Mouse (Mus musculus) neural tube, embryonic 14.5 days (tissue): Measurements from ENCODE around the gene Saa2. TPM values are rescaled to one million over a fixed set of nuclear protein-coding genes. Genes with fewer than 3 reads are reported as not detected.

Source experiments
- ATAC-seq: fragments of 200-750 bp; cut with Nextera tagmentation; 2 replicates; pipeline ENCODE4 v1.8.0; 2017; ENCODE audit warnings: low read depth, mild to moderate bottlenecking, moderate TSS enrichment, moderate library complexity
- H3K27ac ChIP-seq: fragments of 300-500 bp; sonication (generic); 2 replicates; pipeline ENCODE4 v1.5.1; 2014; ENCODE audit warnings: low read depth, mild to moderate bottlenecking, control low read depth, low read length, moderate library complexity, mixed read lengths
- H3K27me3 ChIP-seq: fragments of 300-500 bp; sonication (generic); 2 replicates; pipeline ENCODE4 v1.6.1; 2014; ENCODE audit warnings: low read length; ENCODE audit not compliant: control insufficient read depth, insufficient read depth
- H3K36me3 ChIP-seq: fragments of 300-500 bp; sonication (generic); 2 replicates; pipeline ENCODE4 v1.6.1; 2014; ENCODE audit warnings: low read length, mixed read lengths; ENCODE audit not compliant: control insufficient read depth, insufficient read depth
- H3K4me1 ChIP-seq: fragments of 300-500 bp; sonication (generic); 2 replicates; pipeline ENCODE4 v1.6.1; 2014; ENCODE audit warnings: low read length; ENCODE audit not compliant: control insufficient read depth, insufficient read depth
- H3K4me2 ChIP-seq: fragments of 300-500 bp; sonication (generic); 2 replicates; pipeline ENCODE4 v1.6.1; 2014; ENCODE audit warnings: mild to moderate bottlenecking, low read depth, low read length, control low read depth
- H3K4me3 ChIP-seq: fragments of 300-500 bp; sonication (generic); 2 replicates; pipeline ENCODE4 v1.5.1; 2014; ENCODE audit warnings: low read depth, low read length, control low read depth, mixed read lengths
- H3K9ac ChIP-seq: fragments of 300-500 bp; sonication (generic); replicated peaks from 2 replicates; pipeline ENCODE4 v1.6.1; 2014; ENCODE audit warnings: low read depth, mild to moderate bottlenecking, control low read depth, low read length, mixed read lengths
- H3K9me3 ChIP-seq: fragments of 300-500 bp; sonication (generic); 2 replicates; pipeline ENCODE4 v1.6.1; 2016; ENCODE audit warnings: low read length; ENCODE audit not compliant: control insufficient read depth
- WGBS: fragments of 180-500 bp; shearing (Covaris S2); extraction: QIAGEN DNeasy Blood & Tissue Kit; methylation state at CpG from one replicate; pipeline ENCODE4 v1.1.7; 2014; 5-methylcytosine and 5-hydroxymethylcytosine counted together
- polyA plus RNA-seq: library from polyadenylated mRNA; unstranded; fragments of >200 nt; fragmentation: Nextera tagmentation; extraction: Ambion mirVana; gene quantifications from 2 replicates; pipeline ENCODE4 v1.2.1, GENCODE M21; 2014

The Saa2 gene
- polyA plus RNA-seq, result not detected in 2 replicates

- Histone ChIP-seq H3K36me3 (no peaks in the 10 kb centered on the region), H3K4me3 (no peak within 1 kb of the TSS), H3K9ac (no peak within 1 kb of the TSS), H3K27me3 (no peaks in the 10 kb centered on the region), H3K4me2 (no peak within 1 kb of the TSS), H3K27ac (no peak within 1 kb of the TSS), H3K9me3 (no peaks in the 10 kb centered on the region), H3K4me1 (no peaks in the 10 kb centered on the region)
- ATAC-seq, result no peak
- WGBS, result 80% methylated on average over 3 of the region's 3 CpGs
Observed at GRCm38 (mm10) chr7:46751490-46751889, at the start of gene Saa2. TSS of gene Saa2 (plus strand) at chr7:46751790.

DNA sequence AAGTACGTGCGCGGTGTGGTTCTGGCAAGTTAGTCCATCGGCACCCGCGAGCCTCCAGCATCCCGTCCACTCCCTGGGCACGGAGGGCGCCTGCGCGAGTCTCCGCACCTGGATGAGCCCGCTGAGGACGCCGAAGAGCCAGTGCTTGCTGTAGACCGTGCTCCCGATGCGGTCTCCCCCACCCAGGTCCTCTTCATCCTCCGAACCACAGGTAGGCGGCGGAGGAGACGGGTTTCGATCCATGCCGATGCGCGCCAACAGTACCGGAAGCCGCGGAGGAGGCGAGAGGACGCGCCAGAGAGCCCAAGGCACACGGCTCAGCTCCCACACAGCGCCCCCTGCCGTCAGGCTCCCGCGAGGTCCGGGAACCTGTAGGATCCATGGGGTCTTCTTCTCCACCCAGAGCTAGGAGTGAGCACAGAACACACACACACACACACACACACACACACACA lies 41.2 kb upstream of the Saa2 start, which contains the start of gene Saal1:
Gene Saal1 (minus strand): TSS at position 291 of the 455 bp plus-strand sequence.
- Histone ChIP-seq H3K27me3 (no peaks in the 10 kb centered on the region), H3K4me2 (peak within 1 kb of the TSS; percentile 51), H3K9me3 (no peaks in the 10 kb centered on the region), H3K4me3 (peak within 1 kb of the TSS; percentile 69), H3K4me1 (peaks cover 4% of the 10 kb centered on the region; the same call in 1 of the 2 replicates), H3K9ac (peak within 1 kb of the TSS; percentile 82), H3K36me3 (peaks cover 11% of the 10 kb centered on the region; the same call in 1 of the 2 replicates), H3K27ac (peak within 1 kb of the TSS; percentile 74; the same call in 1 of the 2 replicates)
- ATAC-seq, result peak; percentile 98
- WGBS, result under 1% methylated on average over 38 of the region's 38 CpGs

GRCm38 (mm10) chr7:46712250-46712649 lies 39.3 kb upstream of the Saa2 start:
- Histone ChIP-seq H3K36me3 (no peaks in the 10 kb centered on the region), H3K9me3 (no peaks in the 10 kb centered on the region), H3K27me3 (no peaks in the 10 kb centered on the region), H3K4me2 (no peak overlapping the region), H3K4me1 (peaks cover 4% of the 10 kb centered on the region; the same call in 1 of the 2 replicates), H3K9ac (no peak overlapping the region), H3K27ac (no peak overlapping the region), H3K4me3 (no peak overlapping the region)
- 83% methylated on average over 6 of the region's 6 CpGs for WGBS
- no peak for ATAC-seq

DNA sequence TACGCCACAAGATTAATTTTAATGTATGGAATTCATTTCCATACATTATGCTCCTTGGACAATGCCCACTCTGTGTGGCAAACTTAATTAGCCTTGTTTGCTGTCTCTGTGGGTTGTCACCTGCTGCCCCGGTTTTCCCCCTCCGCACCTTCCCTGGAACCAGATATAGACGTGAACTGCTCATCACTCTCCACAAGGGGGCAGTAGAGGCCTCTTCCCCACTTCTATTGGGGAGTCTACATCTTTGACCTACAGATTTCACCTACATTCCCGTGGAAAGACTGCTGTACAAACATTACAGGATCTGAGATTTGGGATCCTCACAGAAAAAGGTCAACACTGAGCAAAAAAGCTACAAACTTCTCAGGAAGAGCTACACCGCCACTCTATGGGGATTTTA lies 37.1 kb upstream of the Saa2 start:
- ATAC-seq, result no peak
- Histone ChIP-seq H3K36me3 (no peaks in the 10 kb centered on the region), H3K27ac (no peak overlapping the region), H3K4me1 (peaks cover 2% of the 10 kb centered on the region; the same call in 1 of the 2 replicates), H3K9ac (no peak overlapping the region), H3K27me3 (no peaks in the 10 kb centered on the region), H3K4me2 (no peak overlapping the region), H3K9me3 (no peaks in the 10 kb centered on the region), H3K4me3 (no peak overlapping the region)
- WGBS, result 34% methylated on average over 6 of the region's 6 CpGs

GRCm38 (mm10) chr7:46715600-46715999 lies 36.0 kb upstream of the Saa2 start, which contains the start of gene Saa3:
TSS of gene Saa3 (minus strand) at chr7:46715700.
- no peaks in the 10 kb centered on the region for H3K27me3 ChIP-seq
- no peak within 1 kb of the TSS for H3K4me2 ChIP-seq
- WGBS, result 86% methylated on average over 5 of the region's 5 CpGs
- H3K27ac ChIP-seq, result no peak within 1 kb of the TSS
- H3K4me1 ChIP-seq, result no peaks in the 10 kb centered on the region
- H3K9me3 ChIP-seq, result no peaks in the 10 kb centered on the region
- no peak within 1 kb of the TSS for H3K4me3 ChIP-seq
- ATAC-seq, result no peak
- no peaks in the 10 kb centered on the region for H3K36me3 ChIP-seq
- H3K9ac ChIP-seq, result no peak within 1 kb of the TSS

DNA sequence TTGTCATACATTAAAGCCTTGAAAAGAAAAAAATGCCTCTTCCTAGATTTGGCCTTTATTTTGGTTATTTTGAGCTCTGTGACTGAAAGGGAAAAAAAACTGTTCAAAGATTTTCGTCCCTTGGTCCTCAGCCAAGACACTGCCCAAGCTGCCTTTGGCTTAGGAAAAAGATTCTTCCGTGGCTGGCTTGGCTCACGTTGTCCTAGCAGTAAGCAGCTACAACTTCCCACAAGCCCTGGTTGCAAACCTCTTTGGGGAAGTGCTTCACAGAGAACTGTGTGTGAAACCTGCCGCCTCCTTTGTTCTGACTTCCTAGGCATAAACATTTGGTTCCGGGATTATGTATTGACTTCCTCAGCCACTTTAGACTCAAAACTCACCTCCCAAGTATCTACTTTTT lies 34.7 kb upstream of the Saa2 start:
- Histone ChIP-seq H3K9ac (no peak overlapping the region), H3K9me3 (no peaks in the 10 kb centered on the region), H3K27ac (no peak overlapping the region), H3K4me1 (no peaks in the 10 kb centered on the region), H3K4me3 (no peak overlapping the region), H3K27me3 (no peaks in the 10 kb centered on the region), H3K4me2 (no peak overlapping the region), H3K36me3 (no peaks in the 10 kb centered on the region)
- ATAC-seq, result no peak
- WGBS, result 66% methylated on average over 5 of the region's 5 CpGs

DNA sequence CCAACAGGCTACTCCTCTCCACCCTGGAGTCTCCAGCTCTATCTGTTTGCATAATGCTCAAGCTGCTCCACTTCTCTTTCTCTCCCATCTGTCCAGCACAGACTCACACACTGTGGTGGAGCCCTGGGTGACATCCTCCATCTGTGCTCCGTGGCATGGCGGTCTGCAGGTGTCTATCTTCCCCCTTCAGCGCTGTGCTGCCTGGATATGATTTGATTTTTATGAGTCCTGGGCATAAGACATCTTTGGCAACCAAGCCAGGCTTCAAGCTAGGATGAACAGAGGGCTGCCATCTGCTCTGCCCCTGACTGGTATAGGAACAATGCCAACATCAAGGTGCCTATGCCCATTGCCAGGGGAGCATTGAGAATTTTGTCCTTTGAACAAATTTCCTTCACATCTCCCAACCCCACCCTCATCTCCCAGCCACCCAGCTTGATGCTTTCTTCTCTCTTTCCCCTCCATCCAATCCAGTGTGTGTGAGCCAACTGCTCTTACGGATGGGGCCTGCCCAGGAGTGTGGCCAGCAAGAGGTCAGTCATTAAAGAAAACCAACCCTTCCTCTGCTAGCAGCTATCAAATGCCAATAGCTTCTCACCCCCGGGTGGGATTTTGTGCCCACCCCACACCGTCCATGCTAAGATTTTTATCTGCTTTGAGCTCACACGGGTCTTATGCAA lies 32.9 kb upstream of the Saa2 start:
- H3K4me2 ChIP-seq, result no peak overlapping the region
- H3K9ac ChIP-seq, result no peak overlapping the region
- no peak for ATAC-seq
- H3K9me3 ChIP-seq, result no peaks in the 10 kb centered on the region
- no peaks in the 10 kb centered on the region for H3K4me1 ChIP-seq
- no peaks in the 10 kb centered on the region for H3K27me3 ChIP-seq
- 88% methylated on average over 7 of the region's 7 CpGs for WGBS
- H3K27ac ChIP-seq, result no peak overlapping the region
- H3K4me3 ChIP-seq, result no peak overlapping the region
- no peaks in the 10 kb centered on the region for H3K36me3 ChIP-seq

- H3K36me3 ChIP-seq, result no peaks in the 10 kb centered on the region
- 86% methylated on average over 7 of the region's 7 CpGs for WGBS
- H3K27ac ChIP-seq, result no peak overlapping the region
- H3K9ac ChIP-seq, result no peak overlapping the region
- no peaks in the 10 kb centered on the region for H3K9me3 ChIP-seq
- no peak overlapping the region for H3K4me2 ChIP-seq
- H3K4me1 ChIP-seq, result no peaks in the 10 kb centered on the region
- H3K4me3 ChIP-seq, result no peak overlapping the region
- ATAC-seq, result no peak
- H3K27me3 ChIP-seq, result no peaks in the 10 kb centered on the region
Observed at GRCm38 (mm10) chr7:46719526-46719925, 32.1 kb upstream of the Saa2 start.

DNA sequence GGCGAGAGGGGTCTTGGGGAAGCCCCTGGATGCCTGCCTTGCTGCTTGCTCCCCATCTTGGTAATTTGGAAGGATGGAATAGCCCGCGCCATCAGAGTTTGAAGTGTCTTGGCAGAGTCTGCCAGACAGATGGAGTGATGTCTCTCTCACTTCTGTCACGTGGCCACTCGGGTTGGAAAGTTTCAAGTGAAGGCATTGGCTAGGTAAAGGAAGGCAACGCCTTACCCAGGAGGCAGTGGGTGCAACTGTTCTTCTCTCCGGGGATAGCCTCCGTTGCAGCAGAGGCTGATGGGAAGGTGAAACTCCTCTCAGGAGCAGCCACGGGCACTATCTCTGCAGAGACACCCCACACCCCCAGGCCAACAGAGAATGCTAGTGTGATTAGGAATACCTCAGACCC lies 31.1 kb upstream of the Saa2 start:
- Histone ChIP-seq H3K9me3 (no peaks in the 10 kb centered on the region), H3K36me3 (no peaks in the 10 kb centered on the region), H3K27me3 (no peaks in the 10 kb centered on the region), H3K27ac (no peak overlapping the region), H3K4me2 (no peak overlapping the region), H3K9ac (no peak overlapping the region), H3K4me1 (no peaks in the 10 kb centered on the region), H3K4me3 (no peak overlapping the region)
- WGBS, result 86% methylated on average over 9 of the region's 9 CpGs
- no peak for ATAC-seq
